Comparison of ENCODE assay signal across 18 mouse cellular contexts in the genomic region with DNA sequence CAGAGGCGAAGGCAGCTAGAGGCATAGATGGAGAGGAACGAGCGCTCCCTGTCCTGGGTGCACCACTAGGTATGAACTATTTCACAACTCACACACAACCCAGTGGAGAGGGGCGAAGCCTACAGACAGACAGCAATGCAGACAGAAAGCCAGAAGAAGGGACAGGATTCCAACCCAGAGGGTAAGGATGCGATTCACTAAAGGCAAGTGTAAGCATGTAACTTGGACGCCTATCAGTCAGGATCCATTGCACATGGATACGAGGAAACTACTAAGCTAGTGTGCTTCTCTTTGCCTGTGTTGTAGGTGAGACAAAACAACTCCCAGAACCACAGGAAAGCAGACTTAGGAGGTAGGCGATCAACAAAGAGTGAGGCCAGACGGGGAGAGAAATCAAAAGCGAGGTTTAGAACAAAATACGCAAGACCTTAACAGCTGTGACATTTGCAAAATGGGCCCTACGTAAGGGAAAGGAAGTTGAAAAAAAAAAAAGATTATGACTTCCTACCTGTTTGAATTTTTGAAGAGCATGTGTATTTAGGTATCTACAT.
DNase-seq lines count a peak whose midpoint lies in the region; ATAC-seq and TF ChIP-seq lines count a peak whose summit lies in the region.
"Had no signal": no experiment of that assay in that cellular context is flagged by ENCODE, and none has a peak within 500 bp of the region (broad histone marks: within the 10 kb centered on the region; RNA-seq: fewer than 3 reads in every experiment).

No protein-coding gene starts in this region.

- H3K4me2 ChIP-seq in hindbrain, embryonic 16.5 days (ENCODE audit: low read length): no peak overlapping the region
- H3K4me2 ChIP-seq: forebrain, embryonic 12.5 days; heart, embryonic 15.5 days; intestine, embryonic 15.5 days; kidney, embryonic 15.5 days; limb, embryonic 12.5 days had no signal

- no peak for DNase-seq in frontal cortex, postnatal 36 days (ENCODE audit: low spot score in 2 of 2)
- DNase-seq in spleen, adult 2 months (ENCODE audit: low read depth in 1 of 2, low spot score in 2 of 2): no peak
- DNase-seq in spleen, postnatal 10 days (ENCODE audit: low spot score in 2 of 2): no peak
- no peak for DNase-seq in adrenal gland, postnatal 25 days
- no peak for DNase-seq in retina, embryonic 14.5 days (ENCODE audit: low spot score)
- DNase-seq: heart, adult 18-20 months; lung, postnatal 10 days had no signal

- H3K4me3 ChIP-seq in spleen, adult 2 months (ENCODE audit: extremely low read depth, insufficient read depth, insufficient read length): no peak overlapping the region
- H3K4me3 ChIP-seq in hindbrain, embryonic 16.5 days (ENCODE audit: low read length): no peak overlapping the region
- H3K4me3 ChIP-seq: forebrain, embryonic 12.5 days; heart, embryonic 15.5 days; intestine, embryonic 15.5 days; kidney, embryonic 15.5 days; limb, embryonic 12.5 days had no signal

- H3K27me3 ChIP-seq in spleen, adult 2 months (ENCODE audit: control insufficient read depth, insufficient read depth, low read length): no peaks in the 10 kb centered on the region
- no peaks in the 10 kb centered on the region for H3K27me3 ChIP-seq in hindbrain, embryonic 16.5 days (replicated peaks; ENCODE audit: control insufficient read depth, insufficient read depth, low read length)
- H3K27me3 ChIP-seq: heart, embryonic 15.5 days; intestine, embryonic 15.5 days; kidney, embryonic 15.5 days; limb, embryonic 12.5 days; Patski had no signal

- TF ChIP-seq POLR2A in spleen, adult 2 months (IDR thresholded peaks at IDR 0.05; ENCODE audit: low read depth, low read length): no peak

- peak overlapping the region; percentile 81 for H3K27ac ChIP-seq in spleen, adult 2 months (ENCODE audit: insufficient read depth, low read length)
- H3K27ac ChIP-seq in hindbrain, embryonic 16.5 days (ENCODE audit: low read depth, low read length): no peak overlapping the region
- H3K27ac ChIP-seq: forebrain, embryonic 12.5 days; heart, embryonic 15.5 days; intestine, embryonic 15.5 days; kidney, embryonic 15.5 days; limb, embryonic 12.5 days; liver, embryonic 14.5 days had no signal

- peak; percentile 17 for ATAC-seq in frontal cortex, adult (ENCODE audit: low TSS enrichment)
- ATAC-seq in inflammation-experienced regulatory T-cells, adult 6 months: peak; percentile 42
- no peak for ATAC-seq in hindbrain, embryonic 16.5 days
- ATAC-seq: intestine, embryonic 15.5 days; midbrain, embryonic 16.5 days; Patski had no signal

- no peak for TF ChIP-seq CTCF in spleen, adult 2 months (IDR thresholded peaks at IDR 0.05; ENCODE audit: extremely low read depth, insufficient read depth, insufficient read length, insufficient replicate concordance)

- H3K9ac ChIP-seq in hindbrain, embryonic 16.5 days (ENCODE audit: low read depth, low read length): no peak overlapping the region
- H3K9ac ChIP-seq: forebrain, embryonic 12.5 days; heart, embryonic 15.5 days; intestine, embryonic 15.5 days; kidney, embryonic 15.5 days; limb, embryonic 12.5 days; liver, embryonic 14.5 days had no signal

- no peaks in the 10 kb centered on the region for H3K36me3 ChIP-seq in spleen, adult 2 months (ENCODE audit: control insufficient read depth, insufficient read depth, low read length)
- no peaks in the 10 kb centered on the region for H3K36me3 ChIP-seq in hindbrain, embryonic 16.5 days (ENCODE audit: control insufficient read depth, insufficient read depth, low read length)
- H3K36me3 ChIP-seq: forebrain, embryonic 12.5 days; heart, embryonic 15.5 days; intestine, embryonic 15.5 days; kidney, embryonic 15.5 days; limb, embryonic 12.5 days had no signal

- peaks cover 33% of the 10 kb centered on the region for H3K4me1 ChIP-seq in spleen, adult 2 months (ENCODE audit: control insufficient read depth, insufficient read depth, insufficient read length)
- H3K4me1 ChIP-seq in hindbrain, embryonic 16.5 days (ENCODE audit: control insufficient read depth, insufficient read depth, low read depth, low read length): peaks cover 22% of the 10 kb centered on the region

- H3K9me3 ChIP-seq in hindbrain, embryonic 16.5 days (ENCODE audit: control insufficient read depth, low read length): no peaks in the 10 kb centered on the region
- H3K9me3 ChIP-seq: forebrain, embryonic 12.5 days; heart, embryonic 15.5 days; intestine, embryonic 15.5 days; kidney, embryonic 15.5 days; limb, embryonic 12.5 days had no signal

- WGBS in spleen, adult 2 months: 73% methylated on average over 12 of the region's 12 CpGs
- 91% methylated on average over 12 of the region's 12 CpGs for WGBS in hindbrain, embryonic 16.5 days
